Mouse (Mus musculus) natural killer cell, adult 2 months (primary cell): Measurements from ENCODE around the gene Rab11fip4.
"Not testable (repeated sequence)": the region's sequence is repeated elsewhere in the genome, so short reads cannot be mapped to it uniquely, and the experiment has no call there.

ENCODE experiments used
- DNase-seq, 2 experiments: peaks; one replicate each; pipeline ENCODE4 v3.0.0; 2022; ENCODE audit warnings: low spot score in 2 of 2

Gene Rab11fip4

DNA sequence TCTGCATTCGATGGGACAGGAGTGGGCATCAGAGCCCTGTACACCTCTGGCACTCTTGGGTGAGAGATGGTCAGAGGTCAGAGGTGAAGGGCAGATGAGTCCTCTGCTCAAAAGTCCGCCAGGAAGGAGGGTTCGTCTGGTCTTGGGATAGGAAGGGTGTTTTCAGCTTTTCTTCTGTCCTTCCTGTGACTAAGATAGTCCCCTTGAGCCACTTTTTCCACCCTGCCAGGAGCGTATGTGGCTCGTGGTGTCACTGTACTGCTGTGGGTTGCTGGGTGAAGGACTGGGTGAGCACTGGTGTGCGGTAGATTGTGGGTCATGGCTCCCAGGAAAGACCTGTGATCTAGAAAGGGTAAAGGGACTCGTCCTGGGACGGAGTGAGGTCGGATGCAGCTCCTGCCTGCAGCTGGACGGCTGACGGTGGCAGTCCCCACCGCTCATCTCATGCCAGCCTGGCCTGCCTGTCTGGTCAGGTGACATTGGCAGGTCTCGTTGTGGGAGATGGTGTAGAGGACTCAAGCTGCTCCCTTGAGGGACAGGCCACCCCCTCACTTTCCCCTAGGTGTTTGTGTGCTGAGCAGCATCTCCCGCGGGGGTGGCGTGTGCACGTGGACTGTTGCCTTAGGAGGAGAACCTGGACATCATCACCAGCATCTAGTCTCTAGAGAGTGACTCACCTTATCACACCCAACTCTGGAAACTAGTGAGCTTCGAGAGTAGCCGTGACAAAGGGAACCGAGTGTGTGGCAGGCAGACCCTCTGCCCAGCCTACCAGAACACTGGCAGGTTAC lies 87.5 kb downstream of the Rab11fip4 start:
- no peak for DNase-seq

DNA sequence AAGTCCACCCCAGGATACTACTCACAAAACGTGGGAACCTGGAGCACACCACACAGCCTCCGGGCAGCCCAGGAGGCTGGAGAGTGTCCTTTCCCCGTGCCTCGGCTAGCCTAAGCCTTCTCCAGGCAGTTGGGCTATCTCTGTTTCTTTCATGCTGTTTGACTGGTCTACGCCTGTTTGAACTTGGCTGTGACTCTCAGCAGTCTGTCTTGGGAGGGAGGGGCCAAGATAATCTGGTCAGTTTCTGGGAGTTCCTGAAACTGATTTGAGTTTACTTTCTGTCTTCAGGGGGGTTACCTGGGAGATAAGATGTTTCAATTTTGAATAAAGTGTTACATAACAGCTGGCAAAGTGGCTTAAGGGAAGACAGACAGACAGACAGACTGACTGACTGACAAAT lies 88.9 kb downstream of the Rab11fip4 start:
- DNase-seq, result no peak

DNA sequence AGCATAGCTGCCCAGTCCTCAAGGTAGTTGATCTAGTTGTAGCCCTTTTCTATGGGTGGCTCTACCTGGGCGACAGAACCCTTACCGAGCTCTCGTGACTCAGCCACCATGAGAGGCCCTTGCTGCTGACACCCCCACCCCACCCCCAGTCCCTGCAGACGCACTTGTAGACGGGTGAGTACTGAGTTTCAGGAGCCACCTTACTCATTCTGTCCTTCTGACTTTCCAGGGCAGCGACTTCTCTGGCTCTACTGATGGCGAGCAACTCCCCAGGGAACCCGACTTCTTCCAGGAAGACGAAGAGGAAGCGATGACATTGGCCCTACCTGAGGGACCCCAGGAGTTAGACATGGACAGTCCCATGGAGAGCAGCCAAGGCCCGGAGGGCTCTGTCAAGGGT lies 89.5 kb downstream of the Rab11fip4 start:
- DNase-seq, result no peak

DNA sequence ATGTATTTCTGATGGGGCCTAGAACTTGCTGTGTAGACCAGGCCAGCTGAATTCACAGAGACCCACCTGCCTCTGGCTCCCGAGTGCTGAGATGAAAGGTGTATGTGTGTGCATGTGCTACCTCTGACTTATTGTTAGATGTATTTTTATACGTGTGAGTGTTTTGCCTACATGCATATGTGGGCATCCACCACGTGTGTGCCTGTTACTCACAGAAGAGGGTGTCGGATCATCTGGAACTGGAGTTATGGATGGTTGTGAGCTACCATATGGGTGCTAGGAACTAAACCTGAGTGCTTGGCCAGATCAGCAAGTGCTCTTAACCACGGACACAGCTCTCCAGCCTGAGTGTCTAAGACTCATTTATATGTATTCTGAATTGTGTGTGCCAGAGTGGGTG lies 90.2 kb downstream of the Rab11fip4 start:
- DNase-seq, result no peak

DNA sequence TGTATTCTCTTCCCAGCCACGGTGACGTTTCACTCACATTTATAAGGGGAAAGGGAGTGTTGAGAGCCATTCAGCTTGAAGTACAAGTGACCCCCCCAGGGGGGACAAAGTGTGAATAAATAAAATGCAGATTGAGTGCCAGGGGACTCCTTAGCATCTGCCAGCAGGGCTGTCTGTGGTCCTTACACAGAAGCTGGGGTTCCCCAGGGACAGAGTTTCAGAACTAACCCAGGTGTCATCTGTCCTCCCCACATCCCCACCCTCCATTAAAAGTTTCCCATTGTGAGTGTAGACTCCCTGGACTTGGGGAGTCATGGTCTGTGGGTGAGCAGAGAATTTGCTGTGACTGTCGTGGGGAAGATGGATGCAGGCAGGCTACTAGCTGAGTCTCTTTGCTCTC lies 90.8 kb downstream of the Rab11fip4 start:
- no peak for DNase-seq

DNA sequence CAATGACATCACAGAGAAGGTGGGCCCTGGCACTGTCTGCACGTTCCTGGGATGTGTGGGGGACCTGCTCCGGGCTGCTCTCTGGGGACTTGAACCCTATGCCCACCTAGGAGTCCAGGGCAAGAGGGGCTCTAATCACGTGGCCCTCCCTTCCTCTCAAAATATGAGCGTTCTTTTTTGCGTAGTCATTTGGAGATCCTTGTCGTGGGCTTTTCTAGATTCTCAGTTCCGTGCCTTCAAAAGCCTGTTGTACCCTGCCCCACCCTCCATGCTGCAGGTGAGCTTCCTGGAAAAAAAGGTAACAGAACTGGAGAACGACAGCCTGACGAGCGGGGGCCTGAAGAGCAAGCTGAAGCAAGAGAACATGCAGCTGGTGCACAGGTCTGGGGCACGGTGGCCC lies 94.1 kb downstream of the Rab11fip4 start:
- no peak for DNase-seq

DNA sequence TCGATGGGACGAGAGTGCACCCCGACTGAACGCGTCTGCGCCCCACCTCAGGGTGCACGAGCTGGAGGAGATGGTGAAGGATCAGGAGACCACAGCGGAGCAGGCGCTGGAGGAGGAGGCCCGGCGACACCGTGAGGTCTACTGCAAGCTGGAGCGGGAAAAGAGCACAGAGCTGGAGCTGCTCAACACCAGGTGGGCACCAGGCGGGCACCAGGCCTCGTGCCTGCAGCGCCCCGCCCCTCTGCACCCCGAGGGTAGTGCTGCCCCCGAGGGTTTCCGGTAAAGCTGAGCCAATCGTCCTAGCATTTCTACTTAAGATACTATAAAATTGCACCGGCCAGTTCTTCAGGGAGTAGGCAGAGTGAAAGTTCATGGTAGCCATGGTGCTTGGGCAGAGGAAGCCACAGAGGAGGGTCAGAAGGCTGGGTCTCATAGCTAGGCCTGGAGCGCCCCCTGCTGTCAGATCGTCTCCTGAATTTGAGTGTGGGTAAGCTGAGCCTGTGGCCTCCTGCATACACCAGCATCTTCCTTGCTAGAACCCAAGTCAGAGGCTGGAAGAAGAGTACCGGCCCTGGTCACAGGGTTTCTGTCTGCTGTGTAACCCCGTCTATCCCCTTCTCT lies 95.6 kb downstream of the Rab11fip4 start:
- DNase-seq, result peak; percentile 82 to 89

DNA sequence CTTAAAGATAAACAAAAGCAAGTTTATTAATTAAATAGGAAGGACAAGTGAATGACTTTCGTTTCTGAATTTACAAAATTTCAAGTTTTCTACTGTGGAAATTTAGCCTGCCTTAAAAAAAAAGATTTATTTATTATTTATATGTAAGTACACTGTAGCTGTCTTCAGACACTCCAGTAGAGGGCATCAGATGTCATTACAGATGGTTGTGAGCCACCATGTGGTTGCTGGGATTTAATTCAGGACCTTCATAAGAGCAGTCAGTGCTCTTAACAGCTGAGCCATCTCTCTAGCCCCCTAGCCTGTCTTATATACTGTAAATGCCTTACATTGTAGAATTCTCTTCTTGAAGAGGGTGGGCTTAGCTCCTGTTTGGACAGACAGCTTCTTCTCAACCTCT lies 98.9 kb downstream of the Rab11fip4 start:
- no peak for DNase-seq

DNA sequence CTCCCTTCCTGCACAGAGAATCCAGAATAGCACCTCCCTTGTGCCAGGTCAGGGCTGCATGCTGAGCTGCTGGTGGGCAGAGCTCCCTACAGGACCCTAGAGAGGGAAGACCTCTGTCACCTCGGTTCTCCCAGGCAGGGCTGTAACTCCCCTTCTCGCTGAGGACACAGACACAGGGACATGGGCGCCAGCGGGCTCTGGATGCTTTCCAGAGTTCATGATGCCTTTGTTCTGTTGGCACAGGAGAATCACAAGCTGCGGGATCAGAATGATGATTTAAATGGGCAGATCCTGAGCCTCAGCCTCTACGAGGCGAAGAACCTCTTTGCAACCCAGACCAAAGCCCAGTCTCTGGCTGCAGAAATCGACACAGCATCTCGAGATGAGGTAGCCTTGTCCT lies 100.5 kb downstream of the Rab11fip4 start:
- no peak for DNase-seq

DNA sequence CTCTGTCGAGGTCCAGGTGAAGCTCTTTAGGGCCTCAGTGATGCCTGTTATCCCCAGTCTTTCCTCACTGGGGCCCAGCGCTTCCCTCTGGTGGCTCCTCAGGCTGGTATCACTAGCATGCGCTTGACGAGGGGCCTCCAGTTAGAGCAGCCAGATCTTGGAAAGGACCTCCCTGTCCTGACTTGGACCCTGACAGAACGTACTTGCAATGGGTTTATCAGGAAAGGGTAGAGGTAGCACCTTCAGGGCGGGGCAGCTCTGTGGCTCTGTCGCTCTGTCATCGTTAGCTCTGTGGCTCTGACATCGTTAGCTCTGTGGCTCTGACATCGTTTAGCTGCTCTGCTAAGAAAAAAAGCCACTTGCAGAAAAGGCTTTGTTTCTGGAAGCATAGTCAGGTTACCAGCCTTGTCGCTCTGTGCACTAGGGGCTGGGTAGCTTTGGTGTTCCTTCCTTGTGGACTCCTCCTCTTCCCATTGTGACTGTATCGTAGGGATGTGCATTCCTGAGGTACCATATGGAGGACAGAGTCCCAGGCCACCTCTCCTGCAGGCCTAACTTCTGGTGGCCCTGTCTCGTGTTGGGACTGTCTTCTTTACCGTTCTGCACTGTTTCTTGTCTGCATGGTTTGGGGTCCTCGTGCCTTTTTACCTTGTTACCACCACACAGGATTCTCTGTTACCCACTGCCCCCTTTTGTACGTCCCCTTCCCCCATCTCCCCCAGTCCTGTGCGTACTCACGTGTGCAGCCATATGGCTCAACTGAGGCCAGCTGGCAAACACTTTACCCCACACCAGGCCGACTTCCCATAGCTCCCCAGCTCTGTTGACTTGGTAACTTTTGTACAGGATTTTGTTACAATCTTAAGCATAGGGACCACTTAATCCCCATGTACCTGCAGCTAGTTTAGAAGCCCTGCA lies 105.6 kb downstream of the Rab11fip4 start:
- DNase-seq, result no peak

DNA sequence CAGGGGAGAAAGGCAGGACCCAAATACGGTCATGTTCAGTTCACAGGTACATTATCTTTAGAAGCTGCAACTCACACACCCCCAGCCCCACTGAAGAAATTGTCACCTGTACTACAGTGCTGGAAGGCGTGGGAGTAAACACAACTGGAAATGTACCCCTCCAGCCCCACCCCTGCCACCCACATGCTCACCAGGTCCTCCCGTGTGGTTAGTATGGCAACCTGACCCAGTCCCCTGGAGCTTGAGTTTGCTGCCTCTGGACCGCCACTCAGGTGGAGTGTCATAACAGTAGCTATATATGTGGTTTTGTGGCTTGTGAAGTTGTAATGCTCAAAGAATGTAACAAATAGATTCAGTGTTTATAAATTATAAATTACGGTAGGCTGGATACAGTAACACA lies 107.1 kb downstream of the Rab11fip4 start:
- DNase-seq, result peak in 1 of 2 experiments; percentile 28

DNA sequence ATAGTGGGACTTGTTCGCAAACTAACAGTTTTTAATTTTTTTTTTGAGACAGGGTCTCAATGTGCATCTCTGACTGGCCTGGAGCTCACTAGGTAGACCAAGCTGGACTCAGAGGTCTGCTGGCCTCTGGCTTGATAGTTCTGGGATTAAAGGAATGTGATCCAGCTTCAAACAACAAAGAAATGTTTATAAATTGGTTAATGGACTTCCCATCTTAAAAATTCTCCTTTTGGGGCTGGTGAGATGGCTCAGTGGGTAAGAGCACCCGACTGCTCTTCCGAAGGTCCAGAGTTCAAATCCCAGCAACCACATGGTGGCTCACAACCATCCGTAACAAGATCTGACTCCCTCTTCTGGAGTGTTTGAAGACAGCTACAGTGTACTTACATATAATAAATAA lies 107.5 kb downstream of the Rab11fip4 start:
- DNase-seq, result not testable (repeated sequence)

DNA sequence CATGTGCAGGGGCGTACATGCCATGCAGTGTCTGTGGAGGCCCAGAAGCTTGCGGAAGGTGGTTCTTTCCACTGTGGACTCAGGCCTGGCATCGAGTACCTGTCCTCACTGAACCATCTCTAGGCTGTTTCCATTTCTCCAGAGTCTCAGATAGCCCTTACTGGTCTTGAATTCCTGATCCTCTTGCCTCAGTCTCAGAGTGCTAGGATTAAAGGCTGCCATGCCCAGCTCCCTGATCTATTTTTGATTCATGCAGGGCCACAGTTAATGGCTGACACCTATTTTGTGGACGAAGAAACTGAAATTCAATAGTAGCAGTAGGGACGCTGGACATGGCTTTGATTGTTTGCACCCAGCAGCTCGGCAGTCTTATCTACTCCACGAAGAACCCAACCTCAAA lies 110.5 kb downstream of the Rab11fip4 start:
- DNase-seq, result no peak

DNA sequence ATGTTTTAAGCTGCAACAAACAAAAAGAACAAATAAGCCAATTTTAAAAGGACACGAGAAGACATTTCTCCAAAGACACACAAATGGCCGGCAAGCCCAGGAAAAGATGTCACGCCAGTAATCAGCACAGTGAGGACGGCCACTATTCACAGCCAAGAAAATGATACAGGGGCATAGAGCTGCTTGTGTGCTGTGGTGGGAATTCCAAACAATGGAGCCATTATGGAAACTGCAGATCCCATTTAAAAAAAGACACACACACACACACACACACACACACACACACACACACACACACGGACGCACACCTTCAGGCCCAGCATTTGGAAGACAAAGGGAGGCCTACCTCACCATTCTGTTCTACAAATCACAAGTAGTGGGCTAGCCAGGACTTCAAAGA lies 111.1 kb downstream of the Rab11fip4 start:
- no peak for DNase-seq

DNA sequence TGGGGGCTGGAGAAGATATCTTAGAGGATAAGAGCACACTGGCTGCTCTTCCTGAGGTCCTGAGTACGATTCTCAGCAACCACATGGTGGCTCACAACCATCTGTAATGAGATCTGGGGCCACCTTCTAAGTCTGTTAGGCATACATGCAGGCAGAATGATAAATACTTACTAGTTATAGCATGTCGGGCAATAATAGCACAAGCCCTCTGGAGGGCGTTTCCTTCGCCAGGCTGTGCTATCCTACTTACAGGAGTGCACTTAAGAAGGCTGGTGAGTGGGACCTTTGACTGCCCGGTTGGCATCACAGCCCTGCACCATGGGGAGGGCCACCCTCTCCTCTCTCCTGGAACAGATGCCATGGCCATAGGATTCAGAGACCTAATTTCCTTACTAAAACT lies 112.4 kb downstream of the Rab11fip4 start:
- DNase-seq, result peak; percentile 55 to 65

DNA sequence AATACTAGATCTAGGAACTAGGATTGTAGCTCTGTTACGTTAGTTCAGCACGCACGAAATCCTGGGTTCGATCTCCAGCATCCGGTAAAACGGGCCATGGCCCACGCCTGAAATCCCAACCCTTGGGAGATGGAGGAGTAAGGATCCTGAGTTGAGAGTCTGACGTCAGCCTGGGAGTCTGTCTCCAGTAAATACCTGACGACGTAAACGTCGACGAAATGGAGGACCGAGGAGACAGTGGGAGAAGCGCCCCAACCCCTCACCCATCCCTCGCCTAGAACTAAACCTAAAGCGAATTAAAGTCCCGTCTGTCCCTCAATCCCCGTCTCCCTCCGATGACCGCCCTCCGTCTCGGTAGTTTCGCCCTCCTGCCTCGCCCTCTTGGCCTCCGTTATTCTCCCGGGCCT lies 112.9 kb downstream of the Rab11fip4 start:
- peak in 1 of 2 experiments; percentile 14 for DNase-seq

DNA sequence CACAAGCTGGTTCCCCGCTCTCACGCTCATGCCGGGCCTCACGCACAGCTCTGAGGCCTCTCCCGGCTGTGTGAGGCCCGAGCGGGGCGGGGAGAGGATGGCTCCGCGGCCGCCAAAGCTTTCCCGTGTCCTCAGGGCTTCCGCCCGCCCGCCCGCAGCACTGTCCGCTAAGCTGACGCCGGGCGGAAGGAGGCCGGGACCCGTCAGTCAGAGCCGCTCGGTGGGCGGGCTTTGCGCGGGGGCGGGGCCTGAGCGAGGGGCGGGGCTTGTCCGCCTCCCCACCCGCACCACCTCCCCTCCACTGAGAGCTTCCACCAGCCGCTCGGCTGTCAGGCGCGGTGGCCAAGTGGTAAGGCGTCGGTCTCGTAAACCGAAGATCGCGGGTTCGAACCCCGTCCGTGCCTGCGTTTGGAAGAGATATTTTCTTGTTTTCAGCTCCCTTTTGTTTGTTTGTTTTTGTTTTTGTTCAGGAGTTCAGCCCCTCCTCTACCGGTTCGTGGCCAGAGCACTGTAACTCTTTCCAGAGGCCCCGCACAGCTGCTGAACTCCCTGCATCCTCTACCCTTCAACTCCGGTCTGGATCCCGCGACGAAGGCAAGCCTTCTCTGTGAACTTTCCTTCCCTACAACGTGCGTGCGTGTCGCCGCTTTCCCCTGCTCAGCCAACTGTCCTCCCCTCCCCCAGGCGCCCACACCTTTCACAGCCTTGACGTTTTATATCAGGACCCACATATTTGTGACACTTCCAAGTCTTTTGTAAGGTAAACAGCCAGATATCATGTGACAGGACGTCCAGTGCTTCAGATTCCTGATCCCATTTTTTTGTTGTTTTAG lies 113.5 kb downstream of the Rab11fip4 start:
- DNase-seq, result peak; percentile 94 to 95

DNA sequence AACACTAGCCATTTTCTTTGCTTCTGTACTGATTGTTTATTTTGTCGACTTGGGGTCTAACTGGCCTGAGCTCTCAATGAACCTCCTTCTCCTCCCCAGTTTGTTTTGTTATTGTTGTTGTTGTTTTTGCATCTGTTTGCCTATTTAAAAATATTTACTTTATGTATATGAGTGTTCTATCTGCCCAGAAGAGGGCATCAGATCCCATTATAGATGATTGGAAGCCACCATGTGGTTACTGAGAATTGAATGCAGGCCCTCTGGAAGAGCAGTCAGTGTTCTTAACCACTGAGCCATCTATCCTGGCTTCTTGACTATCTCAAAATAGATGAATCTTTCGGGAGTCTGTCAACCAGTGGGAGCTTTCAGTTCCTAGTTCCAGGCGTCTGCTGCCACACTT lies 116.1 kb downstream of the Rab11fip4 start:
- DNase-seq, result no peak

DNA sequence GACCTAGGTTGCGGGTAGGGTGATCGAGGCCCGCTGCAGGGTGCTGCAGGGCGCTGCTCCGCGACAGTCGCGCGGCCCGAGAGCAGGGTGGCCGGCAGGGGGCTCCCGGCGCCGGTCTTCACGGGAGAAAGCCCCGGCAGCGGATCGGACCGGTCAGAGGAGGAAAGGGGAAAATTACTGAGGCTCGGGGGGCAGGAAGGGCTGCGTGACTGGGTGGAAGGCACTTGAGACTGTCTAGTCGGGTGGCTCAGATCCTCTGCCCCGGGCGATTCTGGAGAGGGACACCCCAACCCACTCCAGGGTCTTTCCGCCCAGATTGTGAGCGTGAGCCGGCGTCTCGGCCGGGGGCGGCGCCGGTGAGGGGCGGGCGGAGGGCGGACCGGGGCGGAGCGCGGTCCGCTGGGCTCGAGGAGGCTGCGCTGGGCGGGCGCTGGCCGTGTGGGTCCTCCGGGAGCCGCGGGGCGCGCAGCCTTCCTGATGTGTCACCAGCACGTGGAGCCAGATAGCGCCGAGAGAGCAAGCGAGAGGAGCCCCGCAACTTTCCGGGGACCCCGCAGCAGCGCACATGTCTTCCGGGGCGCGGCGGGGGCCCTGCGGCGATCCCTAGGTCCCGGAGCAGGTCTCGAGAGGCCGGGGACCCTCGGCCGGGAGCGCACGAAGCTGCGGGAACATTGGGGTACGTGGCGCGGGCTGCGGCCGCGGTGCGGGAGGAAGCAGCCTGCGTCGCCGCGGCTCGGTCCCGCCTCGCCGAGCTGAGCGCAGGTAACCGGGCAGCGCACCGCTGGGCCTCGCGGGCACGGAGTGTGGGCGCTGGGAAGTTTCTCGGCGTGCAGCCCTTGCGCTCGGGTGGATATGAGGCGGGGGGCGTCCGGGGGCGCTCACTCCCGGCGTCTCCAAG lies 120.1 kb downstream of the Rab11fip4 start:
- peak; percentile 48 to 60 for DNase-seq

DNA sequence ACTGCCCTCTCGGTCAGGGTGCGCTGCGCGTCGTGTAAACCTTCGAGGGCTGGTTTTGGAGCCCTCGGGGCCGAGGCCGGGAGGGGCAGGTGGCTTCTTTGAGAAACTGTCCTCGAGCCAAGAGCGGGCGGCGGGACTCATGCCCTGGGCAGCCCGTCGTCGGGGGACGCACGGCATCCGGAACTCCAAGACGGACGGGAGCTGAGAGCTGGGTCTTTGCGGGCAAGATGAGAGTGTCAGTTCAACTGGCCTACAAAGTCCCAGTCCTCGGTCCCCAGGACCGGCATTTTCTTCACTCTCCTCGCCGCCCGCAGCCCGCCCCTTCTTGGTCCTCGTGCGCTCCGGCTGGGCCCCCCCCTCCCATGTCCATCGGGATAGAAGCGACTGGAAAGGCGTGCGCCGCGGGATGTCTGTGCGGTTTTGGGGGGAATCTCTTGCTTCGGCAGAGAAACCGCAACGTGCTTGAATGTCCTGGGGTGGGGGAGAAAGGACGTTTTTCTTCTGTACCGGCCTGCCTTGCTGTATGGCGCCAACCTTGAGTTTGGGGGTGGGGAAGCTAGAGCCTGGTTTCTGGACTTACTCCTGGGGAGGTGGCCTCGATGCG lies 120.9 kb downstream of the Rab11fip4 start:
- DNase-seq, result no peak
